Mouse (Mus musculus) G1E (cell line): ENCODE measurements around the gene Tcf25. TPM values are rescaled to one million over a fixed set of nuclear protein-coding genes. Genes with fewer than 3 reads are reported as not detected.
"Not testable (repeated sequence)": the region's sequence is repeated elsewhere in the genome, so short reads cannot be mapped to it uniquely, and the experiment has no call there.

Experiments
- ATAC-seq: 2 replicates; pipeline ENCODE4 v1.8.0; 2016; ENCODE audit warnings: mild to moderate bottlenecking; ENCODE audit not compliant: insufficient number of reproducible peaks, poor library complexity, low FRiP score, severe bottlenecking; ENCODE audit errors: extremely low read depth
- DNase-seq: peaks from one replicate; pipeline ENCODE4 v3.0.0; 2012; ENCODE audit warnings: low spot score
- H3K27me3 ChIP-seq: 2 replicates; pipeline ENCODE4 v1.6.1; 2012; ENCODE audit warnings: mild to moderate bottlenecking, low read length, inconsistent platforms; ENCODE audit not compliant: insufficient read depth
- H3K36me3 ChIP-seq: replicated peaks from 2 replicates; pipeline ENCODE3; 2012; ENCODE audit warnings: mild to moderate bottlenecking, inconsistent platforms
- H3K4me1 ChIP-seq: 2 replicates; pipeline ENCODE4 v1.6.1; 2012; ENCODE audit warnings: low read depth, low read length, inconsistent platforms, mixed read lengths; ENCODE audit not compliant: insufficient read depth
- H3K4me3 ChIP-seq: 2 replicates; pipeline ENCODE4 v1.5.1; 2012; ENCODE audit warnings: low read depth, mild to moderate bottlenecking, inconsistent platforms, low read length, moderate library complexity, mixed read lengths
- H3K9me3 ChIP-seq: replicated peaks from 2 replicates; pipeline ENCODE4 v1.6.1; 2012; ENCODE audit warnings: inconsistent platforms
- CTCF ChIP-seq: IDR thresholded peaks from 2 replicates; pipeline ENCODE4 v1.5.1; 2012; ENCODE audit warnings: low read depth, low read length, inconsistent platforms, mixed read lengths
- GATA1 ChIP-seq: IDR thresholded peaks from 2 replicates; pipeline ENCODE4 v1.6.1; 2012; ENCODE audit warnings: borderline replicate concordance, low read length, inconsistent platforms, mixed read lengths
- GATA2 ChIP-seq: IDR thresholded peaks from 2 replicates; pipeline ENCODE4 v1.6.1; 2012; ENCODE audit warnings: low read depth, low read length, inconsistent platforms, borderline replicate concordance
- POLR2AphosphoS5 ChIP-seq: IDR thresholded peaks from 2 replicates; pipeline ENCODE4 v1.6.1; 2012; ENCODE audit warnings: low read depth, low read length, inconsistent platforms; ENCODE audit not compliant: insufficient replicate concordance
- TAL1 ChIP-seq: conservative IDR thresholded peaks from 2 replicates; pipeline ENCODE4 v1.6.1; 2012; ENCODE audit warnings: low read depth, low read length, inconsistent platforms, mixed read lengths
- polyA plus RNA-seq: library from polyadenylated mRNA; stranded (reverse); fragments of >175 nt; gene quantifications from 2 replicates; pipeline ENCODE4 v1.2.3, GENCODE M21; 2012
- total RNA-seq, 2 experiments: library from RNA; stranded (forward) in 1 of 2; stranded (reverse) in 1 of 2; fragments of 200-1000 nt in 1 of 2; fragments of >200 nt in 1 of 2; fragmentation: Nextera tagmentation in 1 of 2; gene quantifications; 2 replicates each; pipeline ENCODE4 v1.2.3; 2014 to 2017

Gene Tcf25
- total and polyA plus RNA-seq, 3 experiments: 91.6 to 125 (median 123) TPM

DNA sequence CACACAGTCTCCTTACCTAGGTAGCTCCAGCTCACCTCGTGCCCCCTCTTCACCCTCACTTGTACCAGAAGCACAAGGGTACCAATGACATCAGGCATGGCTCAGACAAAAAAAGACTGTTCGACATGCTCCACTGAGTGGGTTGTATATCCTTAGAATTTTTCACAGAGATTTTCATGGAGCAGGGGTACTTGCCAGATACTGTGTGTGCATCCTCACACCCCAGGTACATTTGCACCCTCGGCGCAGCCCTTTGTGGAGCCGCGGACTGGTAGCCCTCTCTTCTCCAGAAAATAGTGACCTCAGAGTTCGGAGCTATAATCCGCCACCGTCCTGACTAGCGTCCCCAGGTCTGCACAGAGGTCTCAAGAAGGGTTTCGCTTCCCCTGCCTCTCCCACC is 37.2 kb downstream of the Tcf25 start:
- H3K4me1 ChIP-seq: peaks cover 77% of the 10 kb centered on the region
- no peak for ATAC-seq
- TF ChIP-seq POLR2AphosphoS5 (no peak), CTCF (no peak), GATA2 (no peak), TAL1 (no peak)
- H3K9me3 ChIP-seq: no peaks in the 10 kb centered on the region
- DNase-seq: peak; percentile 0
- H3K4me3 ChIP-seq: no peak overlapping the region; the same call in 1 of the 2 replicates
- no peaks in the 10 kb centered on the region for H3K36me3 ChIP-seq
- peaks cover 62% of the 10 kb centered on the region for H3K27me3 ChIP-seq

DNA sequence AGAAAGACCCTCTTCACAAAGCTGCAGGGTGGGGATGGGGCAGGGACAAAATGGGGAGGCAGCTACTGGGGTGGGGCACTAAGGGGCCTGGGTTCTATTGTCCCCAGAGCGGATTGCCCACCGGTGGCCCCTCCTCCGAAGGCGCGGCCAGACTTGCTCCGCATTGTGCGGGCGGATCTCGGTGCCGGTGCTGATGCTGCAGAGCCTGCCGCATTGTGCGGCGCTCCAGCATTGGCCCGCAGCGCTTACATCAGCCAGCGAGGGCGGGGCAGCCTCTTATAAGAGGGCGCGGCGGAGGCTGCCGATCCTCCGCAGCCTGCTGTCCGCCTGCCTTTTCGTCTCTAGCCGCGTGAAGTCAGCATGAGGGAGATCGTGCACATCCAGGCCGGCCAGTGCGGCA is 37.7 kb downstream of the Tcf25 start, which contains the start of gene Tubb3:
Gene Tubb3, plus strand, starts transcription at position 179 of the 400 bp plus-strand sequence.
- DNase-seq: peak; percentile 2
- TF ChIP-seq CTCF (no peak), GATA2 (no peak), POLR2AphosphoS5 (no peak), TAL1 (no peak), GATA1 (no peak)
- Histone ChIP-seq H3K36me3 (no peaks in the 10 kb centered on the region), H3K9me3 (no peaks in the 10 kb centered on the region), H3K4me1 (peaks cover 73% of the 10 kb centered on the region), H3K27me3 (peaks cover 62% of the 10 kb centered on the region), H3K4me3 (peak within 1 kb of the TSS; percentile 62; the same call in 1 of the 2 replicates)
- ATAC-seq: 0 out of 2 replicates have a peak, but pooled peaks have one; percentile 18

DNA sequence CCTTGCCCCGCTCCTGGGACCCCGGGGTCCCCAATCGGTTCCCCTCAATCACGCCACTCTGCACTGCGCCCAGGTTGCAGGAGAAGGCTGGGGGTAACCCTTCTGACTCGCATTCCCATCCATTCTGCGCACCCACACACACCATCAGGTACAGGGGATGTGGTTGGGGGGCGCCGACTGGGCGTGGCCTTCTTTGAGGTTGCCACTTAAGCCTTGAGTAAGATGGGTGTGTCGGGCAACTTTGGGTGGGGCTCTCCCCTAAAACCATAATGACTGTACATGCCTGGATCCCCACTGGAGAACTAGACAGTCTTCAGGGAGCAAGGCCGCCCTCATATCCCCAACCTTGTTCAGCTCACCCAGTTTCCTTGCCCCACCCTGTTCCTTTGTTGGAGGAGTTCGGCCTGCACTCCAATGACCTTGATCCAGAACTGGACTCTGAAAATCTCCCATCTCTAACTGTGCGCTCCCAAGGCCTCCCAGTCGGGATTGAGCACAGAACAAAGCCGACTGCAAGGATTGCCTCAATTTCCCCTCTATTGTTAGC is 38.3 kb downstream of the Tcf25 start:
- no peaks in the 10 kb centered on the region for H3K36me3 ChIP-seq
- ATAC-seq (no peak), DNase-seq (peak; percentile 0)
- TF ChIP-seq GATA1 (no peak), GATA2 (no peak), CTCF (no peak), POLR2AphosphoS5 (no peak), TAL1 (no peak)
- H3K9me3 ChIP-seq: no peaks in the 10 kb centered on the region
- H3K4me1 ChIP-seq: peaks cover 72% of the 10 kb centered on the region
- H3K4me3 ChIP-seq: peak overlapping the region; percentile 62; the same call in 1 of the 2 replicates
- peaks cover 62% of the 10 kb centered on the region for H3K27me3 ChIP-seq

DNA sequence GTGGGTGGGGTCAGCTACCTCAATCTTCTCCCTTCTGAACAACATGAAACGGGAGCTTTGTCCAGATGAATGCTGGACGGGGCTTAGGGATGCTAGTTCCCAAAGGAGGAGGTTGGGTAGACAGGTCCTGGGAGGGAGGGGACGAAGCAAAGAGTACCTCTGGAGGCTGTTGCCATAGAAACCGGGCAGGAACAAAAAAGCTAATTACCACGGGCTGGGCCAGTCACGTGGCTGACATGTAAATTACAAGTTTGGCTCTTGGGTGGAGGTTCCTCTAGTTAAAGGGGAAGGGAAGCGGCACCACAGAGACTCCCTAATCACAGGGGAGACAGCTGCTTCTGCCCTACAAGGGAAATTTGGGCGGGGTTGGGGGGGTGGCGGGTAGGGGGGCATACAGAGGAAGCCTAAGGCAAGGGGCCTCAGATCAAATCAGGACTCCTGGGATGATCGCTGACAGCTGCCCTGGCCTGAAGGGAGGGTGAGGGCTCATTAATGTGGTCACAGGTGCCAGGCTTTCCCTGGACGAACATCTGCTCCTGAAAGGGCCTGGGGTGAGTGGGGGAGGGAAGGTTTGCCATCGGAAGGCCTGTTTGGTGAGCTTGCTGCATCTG is 39.1 kb downstream of the Tcf25 start:
- H3K36me3 ChIP-seq: no peaks in the 10 kb centered on the region
- DNase-seq (peak; percentile 7), ATAC-seq (no peak)
- no peaks in the 10 kb centered on the region for H3K9me3 ChIP-seq
- H3K27me3 ChIP-seq: peaks cover 59% of the 10 kb centered on the region
- peaks cover 71% of the 10 kb centered on the region for H3K4me1 ChIP-seq
- H3K4me3 ChIP-seq: no peak overlapping the region
- no peak for TF ChIP-seq GATA2

DNA sequence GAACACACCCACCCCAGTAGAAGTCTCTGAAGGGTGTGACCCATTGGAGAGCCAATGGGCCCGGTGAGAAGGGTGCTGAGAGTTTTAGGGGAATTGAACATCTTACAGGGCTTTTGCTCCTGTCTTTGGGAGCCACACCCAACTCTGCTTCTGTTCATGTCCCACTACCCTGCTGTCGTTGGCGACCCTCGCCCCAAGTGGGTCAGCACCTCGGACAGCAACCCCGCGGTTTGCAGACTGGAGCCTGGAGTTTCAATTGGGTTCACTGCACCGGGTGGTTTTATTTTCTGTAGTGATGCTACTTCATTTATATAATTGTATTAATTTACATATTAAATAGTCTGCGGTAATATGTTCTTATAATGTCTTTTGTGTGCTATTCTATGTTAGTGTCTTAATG is 40.7 kb downstream of the Tcf25 start:
- Histone ChIP-seq H3K4me1 (peaks cover 56% of the 10 kb centered on the region), H3K36me3 (no peaks in the 10 kb centered on the region), H3K9me3 (no peaks in the 10 kb centered on the region), H3K4me3 (no peak overlapping the region), H3K27me3 (peaks cover 46% of the 10 kb centered on the region)
- ATAC-seq (no peak), DNase-seq (peak; percentile 7)
- no peak for TF ChIP-seq TAL1

DNA sequence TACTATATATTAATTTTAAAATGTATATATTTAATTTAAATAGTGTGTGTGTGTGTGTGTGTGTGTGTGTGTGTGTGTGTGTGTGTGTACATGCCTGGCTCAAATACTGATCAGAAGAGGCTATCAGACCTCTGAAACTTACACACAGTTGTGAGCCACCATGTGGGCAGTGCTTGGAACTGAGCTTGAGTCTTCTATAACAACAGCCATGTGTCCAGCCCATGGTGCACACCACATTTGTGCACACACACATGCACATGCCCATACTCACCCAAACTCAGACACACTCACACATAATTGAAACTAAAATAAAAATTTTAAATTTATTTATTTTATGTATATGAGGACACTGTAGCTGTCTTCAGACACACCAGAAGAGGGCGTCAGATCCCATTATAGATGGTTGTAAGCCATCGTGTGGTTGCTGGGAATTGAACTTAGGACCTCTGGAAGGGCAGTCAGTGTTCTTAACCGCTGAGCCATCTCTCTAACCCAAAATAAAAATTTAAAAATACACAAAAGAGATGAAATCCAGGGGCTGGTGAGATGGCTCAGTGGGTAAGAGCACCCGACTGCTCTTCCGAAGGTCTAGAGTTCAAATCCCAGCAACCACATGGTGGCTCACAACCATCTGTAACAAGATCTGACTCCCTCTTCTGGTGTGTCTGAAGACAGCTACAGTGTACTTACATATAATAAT is 41.6 kb downstream of the Tcf25 start:
- peaks cover 47% of the 10 kb centered on the region for H3K4me1 ChIP-seq
- not testable (repeated sequence) for H3K9me3 ChIP-seq, H3K4me3 ChIP-seq, H3K36me3 ChIP-seq, ATAC-seq, DNase-seq
- peaks cover 37% of the 10 kb centered on the region for H3K27me3 ChIP-seq
